In the genomic region with DNA sequence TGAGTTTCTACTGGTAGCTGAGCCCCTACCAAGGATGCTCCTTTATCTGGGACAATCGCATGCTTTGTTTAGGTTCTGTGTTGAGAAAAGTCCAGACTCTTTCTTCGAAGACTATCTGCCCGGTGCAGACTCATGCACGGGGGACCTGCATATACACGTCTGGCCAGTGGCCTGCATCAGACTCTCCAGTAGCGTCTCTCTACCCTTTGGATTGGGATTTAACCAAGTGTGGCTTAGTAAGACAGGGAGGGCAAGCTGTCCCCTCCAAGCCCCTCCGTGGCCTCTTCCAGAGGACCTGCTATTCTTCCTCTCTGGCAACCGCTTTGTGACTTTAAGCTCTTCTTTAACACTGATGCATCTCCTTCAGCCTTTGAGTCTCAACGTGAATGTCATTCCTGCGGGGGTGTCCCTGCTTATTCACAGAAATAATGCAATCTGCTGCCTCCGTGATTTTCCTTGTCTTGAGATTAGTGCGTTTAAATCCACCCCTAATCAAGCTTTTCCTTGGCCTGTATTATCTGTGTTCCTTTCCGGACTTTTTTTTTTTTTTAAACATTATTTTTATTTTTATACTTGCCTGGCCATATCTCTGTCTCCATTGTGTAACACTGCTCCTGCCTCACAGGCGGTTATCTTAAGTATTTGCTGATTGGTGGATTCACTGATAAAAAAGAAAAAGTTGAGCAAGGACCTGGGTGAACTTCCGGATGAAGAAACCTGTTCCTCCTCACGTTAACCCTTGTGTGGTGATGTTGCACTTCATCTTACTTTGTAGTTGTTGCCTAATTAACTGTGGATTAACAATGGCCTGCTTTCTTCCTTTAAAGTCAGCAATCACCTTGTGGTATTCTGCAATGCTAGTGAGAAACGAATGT, we compare ENCODE assay signal across 8 mouse cellular contexts.
DNase-seq lines count a peak whose midpoint lies in the region; ATAC-seq and TF ChIP-seq lines count a peak whose summit lies in the region.

No protein-coding gene starts in this region.

- no peak for TF ChIP-seq CTCF in lung, adult 2 months (IDR thresholded peaks at IDR 0.05; ENCODE audit: insufficient read depth, low read length)
- no peak for TF ChIP-seq CTCF in heart, postnatal 0 days (IDR thresholded peaks at IDR 0.05; ENCODE audit: low read depth)

- no peak for TF ChIP-seq POLR2A in lung, adult 2 months (IDR thresholded peaks at IDR 0.05; ENCODE audit: borderline replicate concordance, extremely low read depth, low read depth, low read length)

- no peaks in the 10 kb centered on the region for H3K27me3 ChIP-seq in lung, embryonic 15.5 days
- H3K27me3 ChIP-seq in embryonic facial prominence, embryonic 11.5 days (ENCODE audit: control insufficient read depth, insufficient read depth, low read length) = no peaks in the 10 kb centered on the region
- no peaks in the 10 kb centered on the region for H3K27me3 ChIP-seq in heart, postnatal 0 days (ENCODE audit: control insufficient read depth, insufficient read depth, low read length)
- no peaks in the 10 kb centered on the region for H3K27me3 ChIP-seq in midbrain, embryonic 13.5 days
- H3K27me3 ChIP-seq in neural tube, embryonic 15.5 days (replicated peaks) = no peaks in the 10 kb centered on the region

- TF ChIP-seq EP300 in heart, postnatal 0 days (IDR thresholded peaks at IDR 0.05; ENCODE audit: low read depth) = no peak

- H3K9me3 ChIP-seq in lung, embryonic 15.5 days = no peaks in the 10 kb centered on the region
- H3K9me3 ChIP-seq in embryonic facial prominence, embryonic 11.5 days (replicated peaks; ENCODE audit: control insufficient read depth, low read length) = no peaks in the 10 kb centered on the region
- no peaks in the 10 kb centered on the region for H3K9me3 ChIP-seq in heart, postnatal 0 days (replicated peaks; ENCODE audit: control insufficient read depth, low read length)
- no peaks in the 10 kb centered on the region for H3K9me3 ChIP-seq in midbrain, embryonic 13.5 days
- no peaks in the 10 kb centered on the region for H3K9me3 ChIP-seq in neural tube, embryonic 15.5 days (replicated peaks)

- no peak for ATAC-seq in lung, embryonic 15.5 days (ENCODE audit: borderline replicate concordance, extremely low read depth, low FRiP score, low TSS enrichment)
- ATAC-seq in embryonic facial prominence, embryonic 11.5 days (replicated peaks; ENCODE audit: insufficient number of reproducible peaks, low FRiP score, low TSS enrichment, low read depth) = peak; percentile 46; the same call in 1 of the 2 replicates
- no peak for ATAC-seq in heart, postnatal 0 days (ENCODE audit: insufficient read depth, low read depth)
- ATAC-seq in midbrain, embryonic 13.5 days = no peak; the same call in 1 of the 2 replicates
- no peak for ATAC-seq in neural tube, embryonic 15.5 days (ENCODE audit: low FRiP score)

- peaks cover 25% of the 10 kb centered on the region for H3K4me1 ChIP-seq in lung, embryonic 15.5 days
- peaks cover 24% of the 10 kb centered on the region for H3K4me1 ChIP-seq in lung, adult 2 months (ENCODE audit: control insufficient read depth, insufficient read depth, low read length)
- no peaks in the 10 kb centered on the region; the same call in 1 of the 2 replicates for H3K4me1 ChIP-seq in embryonic facial prominence, embryonic 11.5 days (ENCODE audit: control insufficient read depth, insufficient read depth, low read length)
- peaks cover 17% of the 10 kb centered on the region for H3K4me1 ChIP-seq in heart, postnatal 0 days (ENCODE audit: control insufficient read depth, insufficient read depth)
- peaks cover 53% of the 10 kb centered on the region for H3K4me1 ChIP-seq in midbrain, embryonic 13.5 days (replicated peaks)
- peaks cover 47% of the 10 kb centered on the region for H3K4me1 ChIP-seq in neural tube, embryonic 15.5 days

- 35% methylated on average over 17 of the region's 17 CpGs for WGBS in lung, embryonic 15.5 days
- 36% methylated on average over 17 of the region's 17 CpGs for WGBS in lung, adult 2 months
- WGBS in embryonic facial prominence, embryonic 11.5 days = 59% methylated on average over 17 of the region's 17 CpGs
- 24% methylated on average over 17 of the region's 17 CpGs for WGBS in heart, postnatal 0 days
- WGBS in midbrain, embryonic 13.5 days = 19% methylated on average over 17 of the region's 17 CpGs
- WGBS in neural tube, embryonic 15.5 days = 79% methylated on average over 17 of the region's 17 CpGs

- H3K27ac ChIP-seq in lung, embryonic 15.5 days = 0 out of 2 replicates have a peak overlapping the region, but pooled peaks have one; percentile 56
- H3K27ac ChIP-seq in embryonic facial prominence, embryonic 11.5 days (replicated peaks; ENCODE audit: low read depth, low read length) = no peak overlapping the region
- 0 out of 2 replicates have a peak overlapping the region, but pooled peaks have one; percentile 7 for H3K27ac ChIP-seq in heart, postnatal 0 days (ENCODE audit: low read depth)
- peak overlapping the region; percentile 60 for H3K27ac ChIP-seq in midbrain, embryonic 13.5 days
- no peak overlapping the region for H3K27ac ChIP-seq in neural tube, embryonic 15.5 days (replicated peaks)

- H3K36me3 ChIP-seq in lung, embryonic 15.5 days = no peaks in the 10 kb centered on the region
- H3K36me3 ChIP-seq in embryonic facial prominence, embryonic 11.5 days (replicated peaks; ENCODE audit: control insufficient read depth, insufficient read depth, low read depth, low read length) = no peaks in the 10 kb centered on the region
- H3K36me3 ChIP-seq in heart, postnatal 0 days (replicated peaks; ENCODE audit: control insufficient read depth, insufficient read depth, low read length) = no peaks in the 10 kb centered on the region
- H3K36me3 ChIP-seq in midbrain, embryonic 13.5 days = no peaks in the 10 kb centered on the region
- H3K36me3 ChIP-seq in neural tube, embryonic 15.5 days = no peaks in the 10 kb centered on the region

- no peak overlapping the region for H3K4me2 ChIP-seq in lung, embryonic 15.5 days
- no peak overlapping the region for H3K4me2 ChIP-seq in embryonic facial prominence, embryonic 11.5 days (ENCODE audit: low read depth, low read length)
- H3K4me2 ChIP-seq in heart, postnatal 0 days (ENCODE audit: low read depth, low read length) = 0 out of 2 replicates have a peak overlapping the region, but pooled peaks have one; percentile 21
- no peak overlapping the region for H3K4me2 ChIP-seq in midbrain, embryonic 13.5 days (replicated peaks)
- no peak overlapping the region for H3K4me2 ChIP-seq in neural tube, embryonic 15.5 days

- H3K9ac ChIP-seq in lung, embryonic 15.5 days = no peak overlapping the region
- no peak overlapping the region for H3K9ac ChIP-seq in embryonic facial prominence, embryonic 11.5 days (replicated peaks; ENCODE audit: low read length)
- H3K9ac ChIP-seq in heart, postnatal 0 days (replicated peaks; ENCODE audit: low read depth, low read length) = 0 out of 2 replicates have a peak overlapping the region, but pooled peaks have one; percentile 30
- no peak overlapping the region for H3K9ac ChIP-seq in midbrain, embryonic 13.5 days (replicated peaks)
- H3K9ac ChIP-seq in neural tube, embryonic 15.5 days (replicated peaks) = no peak overlapping the region

- H3K4me3 ChIP-seq in lung, embryonic 15.5 days = no peak overlapping the region
- H3K4me3 ChIP-seq in lung, adult 2 months (replicated peaks; ENCODE audit: extremely low read depth, low read depth, low read length) = no peak overlapping the region
- no peak overlapping the region for H3K4me3 ChIP-seq in embryonic facial prominence, embryonic 11.5 days (ENCODE audit: low read depth, low read length)
- no peak overlapping the region for H3K4me3 ChIP-seq in heart, postnatal 0 days (ENCODE audit: low read depth, low read length)
- H3K4me3 ChIP-seq in midbrain, embryonic 13.5 days (replicated peaks) = no peak overlapping the region
- H3K4me3 ChIP-seq in neural tube, embryonic 15.5 days (replicated peaks) = no peak overlapping the region

- DNase-seq in lung, adult 2 months = no peak
- no peak for DNase-seq in embryonic facial prominence, embryonic 11.5 days (ENCODE audit: low spot score)
- DNase-seq in heart, postnatal 0 days (ENCODE audit: low spot score) = no peak
- DNase-seq in frontal cortex, postnatal 25 days (ENCODE audit: low spot score in 2 of 2) = no peak
- DNase-seq in neural tube, embryonic 10.5 days (ENCODE audit: extremely low spot score, low spot score) = no peak

Comparison
In these comparisons a context has a peak if more than half of its experiments do, and no peak if none do; other contexts are left out.
1. H3K27ac ChIP-seq: peak in lung, embryonic 15.5 days (single experiment), heart, postnatal 0 days (single experiment) and midbrain, embryonic 13.5 days (single experiment); none in embryonic facial prominence, embryonic 11.5 days (single experiment) and neural tube, embryonic 15.5 days (single experiment).